Mouse (Mus musculus): ENCODE measurements at regions not wholly inside any gene's neighbourhood (a gene's known extent, or its start where the extent isn't known, plus 50 kb on each side); places are given as distances from the start of the nearest gene placed in this dataset.

GRCm38 (mm10) chr19:23044510-23045464, 96.2 kb upstream of the Klf9 start:
- DNase-seq (ENCODE audit: low spot score in 2 of 2) = no peak

- no peak for DNase-seq (ENCODE audit: low spot score in 2 of 2)
Measured at GRCm38 (mm10) chr19:23051456-23051855, 89.6 kb upstream of the Klf9 start.

- no peak for DNase-seq (ENCODE audit: low spot score in 2 of 2)
Measured at GRCm38 (mm10) chr19:23054440-23054839, 86.6 kb upstream of the Klf9 start.

- DNase-seq (ENCODE audit: low spot score in 2 of 2) = no peak
Measured at GRCm38 (mm10) chr19:23055916-23056805, 84.9 kb upstream of the Klf9 start.

DNA sequence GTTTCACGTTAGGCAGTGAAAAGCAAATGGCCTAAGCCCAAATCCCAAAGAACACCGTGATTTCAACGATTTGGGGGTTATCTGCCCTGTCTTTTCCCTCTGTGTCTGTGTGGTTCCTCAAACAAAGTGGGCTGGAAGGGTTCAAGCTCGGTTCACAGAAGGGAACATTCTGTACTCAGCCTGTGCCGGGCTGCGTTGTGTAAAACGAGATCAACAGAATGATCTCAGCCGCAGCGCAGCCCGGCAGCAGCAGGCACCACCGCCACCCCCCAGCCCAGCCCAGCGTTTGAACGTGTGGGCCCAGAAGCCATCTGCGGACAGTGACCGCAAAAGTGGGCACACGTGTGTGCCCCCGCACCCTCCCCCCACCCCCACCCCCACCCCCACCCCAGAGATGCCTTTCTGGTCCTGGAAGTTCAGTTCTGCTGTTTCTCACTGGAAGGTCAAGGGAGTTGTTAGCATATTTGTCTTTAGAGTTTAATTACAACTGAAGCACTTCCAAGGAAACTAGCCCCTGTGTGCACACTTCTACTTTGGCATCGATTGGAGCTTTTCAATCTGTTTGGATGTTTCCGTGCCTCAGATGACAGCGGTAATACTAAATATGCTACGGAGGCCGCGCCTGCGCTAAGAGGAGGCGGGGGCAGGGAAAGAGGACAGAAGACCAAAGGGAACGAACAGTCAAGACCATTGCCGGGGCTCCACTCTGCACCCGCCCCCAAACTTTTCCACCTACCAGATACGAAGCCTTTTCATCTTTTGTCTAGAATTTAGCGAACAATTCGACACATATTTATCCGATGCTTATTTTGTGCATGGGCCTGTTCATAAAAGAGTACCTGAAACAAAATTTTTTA, 83.9 kb upstream of the Klf9 start:
- peak; percentile 16 to 64 for DNase-seq (ENCODE audit: low spot score in 2 of 2)

DNA sequence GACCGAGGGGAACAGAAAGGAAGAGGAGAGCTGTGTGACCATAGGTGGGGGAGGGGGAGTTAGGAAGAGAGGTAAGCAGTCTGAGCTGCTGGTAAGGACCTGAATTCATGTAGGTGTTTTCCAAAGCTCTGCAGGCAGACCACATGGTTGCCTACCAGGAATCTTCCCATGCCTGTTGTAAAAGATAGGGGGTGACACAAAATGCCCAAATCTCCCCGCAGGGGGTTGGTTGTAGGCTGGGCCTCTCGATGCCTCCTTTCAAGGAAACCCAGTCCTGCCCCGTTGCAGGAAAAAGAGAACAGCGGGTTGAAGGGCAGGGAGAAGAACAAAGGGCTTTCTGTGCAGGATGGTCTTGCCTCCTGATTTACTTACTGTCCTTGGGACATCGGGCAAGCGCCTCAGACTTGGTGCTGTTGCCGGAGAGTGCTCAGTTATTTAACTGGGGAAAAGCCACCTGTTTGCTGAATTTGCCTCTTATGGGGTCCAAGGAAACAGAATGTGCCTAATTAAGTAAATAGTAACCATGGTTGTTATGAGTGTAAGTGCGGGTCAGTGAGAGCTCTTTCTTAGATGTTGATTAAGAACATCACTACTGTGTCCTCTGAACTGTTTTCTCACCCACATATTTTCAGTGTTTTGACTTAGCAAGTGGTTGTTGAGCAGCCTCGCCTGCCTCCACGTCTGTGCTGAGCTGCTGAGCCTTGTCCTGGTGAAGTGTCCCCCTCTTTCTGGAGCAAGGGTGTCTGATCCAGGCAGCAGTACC, 83.1 kb upstream of the Klf9 start:
- no peak for DNase-seq (ENCODE audit: low spot score in 2 of 2)

GRCm38 (mm10) chr19:23058502-23058900, 82.5 kb upstream of the Klf9 start:
- no peak for DNase-seq (ENCODE audit: low spot score in 2 of 2)

- no peak for DNase-seq (ENCODE audit: low spot score in 2 of 2)
Measured at GRCm38 (mm10) chr19:23061081-23061640, 79.9 kb upstream of the Klf9 start.

DNA sequence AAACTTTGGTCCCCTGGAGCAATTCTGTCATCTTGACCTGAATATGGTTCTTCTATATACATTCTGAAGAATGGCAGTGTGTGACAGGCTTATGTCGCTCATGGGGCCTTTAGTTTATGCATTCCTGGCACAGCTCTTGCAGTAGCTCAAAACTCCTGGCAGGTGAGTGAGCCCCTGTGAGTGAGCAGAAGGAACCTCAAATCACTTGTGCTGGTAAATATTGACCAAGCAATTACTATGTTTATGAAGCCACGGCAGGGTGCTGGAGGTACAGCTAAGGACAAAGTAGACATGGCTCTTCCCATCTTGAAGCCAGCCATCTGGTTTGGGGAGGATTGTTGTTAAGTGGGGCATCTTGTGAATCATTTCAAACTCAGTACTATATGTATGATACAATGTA, 79.1 kb upstream of the Klf9 start:
- DNase-seq (ENCODE audit: low spot score in 2 of 2) = no peak

- no peak for DNase-seq (ENCODE audit: low spot score in 2 of 2)
Measured at GRCm38 (mm10) chr19:23062851-23063250, 78.2 kb upstream of the Klf9 start.

DNA sequence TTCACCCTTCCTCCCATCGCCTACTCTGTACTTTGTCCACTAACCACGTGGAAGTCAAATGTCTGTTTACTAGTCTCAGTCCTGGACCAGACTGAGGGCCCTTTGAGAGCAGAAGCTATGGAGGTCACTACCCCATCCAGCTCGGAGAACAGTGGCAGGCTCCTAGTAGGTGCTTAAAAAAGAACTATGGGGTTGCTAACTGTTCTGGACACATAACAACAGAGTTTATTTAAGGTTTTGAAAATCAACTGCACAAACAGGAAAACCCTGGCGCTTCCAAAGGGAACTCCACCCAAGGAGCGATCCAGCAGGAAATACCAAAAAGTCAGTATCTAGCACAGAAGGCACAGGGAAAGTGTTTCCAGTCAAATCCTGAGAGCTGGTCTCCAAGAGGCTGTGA, 75.5 kb upstream of the Klf9 start:
- DNase-seq (ENCODE audit: low spot score in 2 of 2) = no peak

- no peak for DNase-seq (ENCODE audit: low spot score in 2 of 2)
Measured at GRCm38 (mm10) chr19:23066726-23067125, 74.3 kb upstream of the Klf9 start.

DNA sequence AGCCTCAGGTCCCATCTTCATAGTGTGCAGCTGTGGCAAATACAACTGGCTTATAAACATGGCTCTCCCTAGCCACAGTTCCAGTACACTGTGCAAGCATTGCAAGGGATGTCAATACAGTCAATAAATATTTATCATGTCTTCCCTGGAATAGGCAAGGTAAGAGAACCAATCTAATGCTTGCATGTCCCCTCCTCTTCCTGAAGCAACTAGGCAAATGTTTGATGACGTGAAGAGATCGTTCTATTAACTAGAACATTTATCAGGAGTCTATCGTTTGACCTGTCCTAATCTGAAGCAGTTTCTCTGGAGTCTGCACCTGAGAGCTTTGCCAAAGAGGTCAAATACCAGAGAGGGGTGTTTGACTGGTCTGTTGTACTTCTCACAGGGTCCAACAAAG, 72.4 kb upstream of the Klf9 start:
- DNase-seq (ENCODE audit: low spot score in 2 of 2) = no peak

DNA sequence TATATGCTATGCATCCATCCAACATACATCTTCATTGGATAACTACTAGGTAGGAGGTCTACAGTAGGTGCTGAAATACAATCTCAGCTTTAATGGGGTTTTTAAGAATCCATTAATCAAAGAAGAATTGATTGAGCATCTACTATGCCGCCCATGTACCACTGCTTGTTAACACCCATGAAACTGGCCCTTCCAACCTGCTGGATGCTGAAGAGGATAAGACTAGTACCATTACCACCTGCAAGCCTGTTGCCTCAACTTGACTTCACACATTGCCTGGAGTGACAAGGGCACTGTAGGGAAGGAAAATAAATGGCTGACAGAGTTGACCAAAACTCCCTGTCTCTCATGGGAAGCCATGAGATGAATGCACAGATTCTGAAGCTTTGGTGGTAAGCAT, 71.4 kb upstream of the Klf9 start:
- DNase-seq (ENCODE audit: low spot score in 2 of 2) = no peak

GRCm38 (mm10) chr19:23071000-23071399, 70.0 kb upstream of the Klf9 start:
- no peak for DNase-seq (ENCODE audit: low spot score in 2 of 2)

GRCm38 (mm10) chr19:23074602-23075570, 66.1 kb upstream of the Klf9 start:
- DNase-seq (ENCODE audit: low spot score in 2 of 2) = no peak

DNA sequence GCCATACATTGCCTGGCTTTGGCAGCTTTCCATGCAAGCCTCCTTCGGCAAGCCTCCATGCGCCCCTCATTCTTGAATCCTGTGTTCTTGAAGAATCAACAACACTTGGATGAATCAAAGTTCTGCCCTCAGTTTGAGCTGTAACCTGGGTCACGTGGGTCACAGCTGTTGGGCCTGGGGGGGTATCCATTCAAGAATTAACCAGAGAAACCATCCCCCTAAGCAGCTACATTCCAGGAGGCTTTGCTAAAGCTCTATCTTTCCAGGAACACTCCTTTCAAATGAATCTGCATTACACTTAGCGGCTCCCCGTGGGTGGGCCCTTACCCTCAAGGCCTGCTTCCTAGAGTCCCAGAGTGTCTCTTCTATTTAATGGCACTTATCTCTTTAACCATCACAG, 65.2 kb upstream of the Klf9 start:
- DNase-seq (ENCODE audit: low spot score in 2 of 2) = no peak

- DNase-seq (ENCODE audit: low spot score in 2 of 2) = no peak
Measured at GRCm38 (mm10) chr19:23085173-23085660, 55.8 kb upstream of the Klf9 start.

- no peak for DNase-seq (ENCODE audit: low spot score in 2 of 2)
Measured at GRCm38 (mm10) chr19:23087575-23087974, 53.5 kb upstream of the Klf9 start.

All from spleen, postnatal 4 days (tissue).